Mouse (Mus musculus) neural tube, embryonic 11.5 days (tissue): ENCODE measurements at regions not wholly inside any gene's neighbourhood (a gene's known extent, or its start where the extent isn't known, plus 50 kb on each side); places are given as distances from the start of the nearest gene placed in this dataset.

Experiments
- ATAC-seq: fragments of 200-750 bp; cut with Nextera tagmentation; 2 replicates; pipeline ENCODE4 v1.8.0; 2017; ENCODE audit warnings: moderate number of reproducible peaks, mild to moderate bottlenecking, moderate TSS enrichment, moderate library complexity; ENCODE audit not compliant: insufficient read depth, low FRiP score, low TSS enrichment
- DNase-seq: peaks from one replicate; pipeline ENCODE4 v3.0.0-alpha.2; 2015; ENCODE audit warnings: low spot score
- H3K27ac ChIP-seq: fragments of 300-500 bp; sonication (generic); 2 replicates; pipeline ENCODE4 v1.5.1; 2014; ENCODE audit warnings: low read depth, mild to moderate bottlenecking, low read length
- H3K27me3 ChIP-seq: fragments of 300-500 bp; sonication (generic); 2 replicates; pipeline ENCODE4 v1.6.1; 2014; ENCODE audit warnings: mild to moderate bottlenecking, low read length, mixed read lengths; ENCODE audit not compliant: control insufficient read depth, insufficient read depth
- H3K36me3 ChIP-seq: fragments of 300-500 bp; sonication (generic); 2 replicates; pipeline ENCODE4 v1.6.1; 2014; ENCODE audit warnings: mild to moderate bottlenecking, low read length, moderate library complexity, mixed read lengths; ENCODE audit not compliant: control insufficient read depth, insufficient read depth
- H3K4me1 ChIP-seq: fragments of 300-500 bp; sonication (generic); 2 replicates; pipeline ENCODE4 v1.6.1; 2014; ENCODE audit warnings: low read length, mixed read lengths; ENCODE audit not compliant: control insufficient read depth, insufficient read depth
- H3K4me2 ChIP-seq: fragments of 300-500 bp; sonication (generic); 2 replicates; pipeline ENCODE4 v1.6.1; 2014; ENCODE audit warnings: low read depth, mild to moderate bottlenecking, moderate library complexity
- H3K4me3 ChIP-seq: fragments of 300-500 bp; sonication (generic); 2 replicates; pipeline ENCODE4 v1.5.1; 2014; ENCODE audit warnings: low read depth, low read length
- H3K9ac ChIP-seq: fragments of 300-500 bp; sonication (generic); 2 replicates; pipeline ENCODE4 v1.6.1; 2014; ENCODE audit warnings: mild to moderate bottlenecking, low read length
- H3K9me3 ChIP-seq: fragments of 300-500 bp; sonication (generic); 2 replicates; pipeline ENCODE4 v1.6.1; 2016; ENCODE audit warnings: low read length; ENCODE audit not compliant: control insufficient read depth
- WGBS: fragments of 180-500 bp; shearing (Covaris S2); extraction: QIAGEN DNeasy Blood & Tissue Kit; methylation state at CpG from one replicate; pipeline ENCODE4 v1.1.7; 2014; 5-methylcytosine and 5-hydroxymethylcytosine counted together

- Histone ChIP-seq H3K27ac (no peak overlapping the region), H3K27me3 (no peaks in the 10 kb centered on the region), H3K36me3 (no peaks in the 10 kb centered on the region), H3K4me1 (no peaks in the 10 kb centered on the region), H3K4me3 (no peak overlapping the region), H3K9ac (no peak overlapping the region), H3K4me2 (no peak overlapping the region), H3K9me3 (no peaks in the 10 kb centered on the region)
- no peak for ATAC-seq
- no peak for DNase-seq
- whole genome bisulfite sequencing = 95% methylated on average over 3 of the region's 3 CpGs
Observed at GRCm38 (mm10) chr15:13375590-13375989, 202.1 kb upstream of the Cdh6 start.

GRCm38 (mm10) chr15:13368799-13369198 is 195.3 kb upstream of the Cdh6 start:
- Histone ChIP-seq H3K4me1 (no peaks in the 10 kb centered on the region), H3K4me3 (no peak overlapping the region), H3K36me3 (no peaks in the 10 kb centered on the region), H3K4me2 (no peak overlapping the region), H3K27me3 (no peaks in the 10 kb centered on the region), H3K9ac (no peak overlapping the region), H3K27ac (no peak overlapping the region), H3K9me3 (no peaks in the 10 kb centered on the region)
- 80% methylated on average over 5 of the region's 5 CpGs for WGBS
- no peak for ATAC-seq
- DNase-seq = no peak

- ATAC-seq (no peak), DNase-seq (peak; percentile 12)
- Histone ChIP-seq H3K9me3 (no peaks in the 10 kb centered on the region), H3K36me3 (no peaks in the 10 kb centered on the region), H3K4me1 (no peaks in the 10 kb centered on the region), H3K4me2 (no peak overlapping the region), H3K27me3 (no peaks in the 10 kb centered on the region), H3K9ac (no peak overlapping the region), H3K4me3 (no peak overlapping the region), H3K27ac (no peak overlapping the region)
- WGBS = 65% methylated on average over 16 of the region's 16 CpGs
Observed at GRCm38 (mm10) chr15:13367291-13367954, 193.9 kb upstream of the Cdh6 start.

- Histone ChIP-seq H3K9ac (no peak overlapping the region), H3K36me3 (no peaks in the 10 kb centered on the region), H3K27me3 (no peaks in the 10 kb centered on the region), H3K4me2 (no peak overlapping the region), H3K27ac (no peak overlapping the region), H3K4me3 (no peak overlapping the region), H3K9me3 (no peaks in the 10 kb centered on the region), H3K4me1 (no peaks in the 10 kb centered on the region)
- no peak for ATAC-seq
- DNase-seq = no peak
- 62% methylated on average over 4 of the region's 4 CpGs for WGBS
Observed at GRCm38 (mm10) chr15:13366606-13367005, 193.1 kb upstream of the Cdh6 start.

GRCm38 (mm10) chr15:13360741-13361140 is 187.3 kb upstream of the Cdh6 start:
- ATAC-seq (no peak), DNase-seq (no peak)
- Histone ChIP-seq H3K4me3 (no peak overlapping the region), H3K4me1 (no peaks in the 10 kb centered on the region), H3K27ac (no peak overlapping the region), H3K9ac (no peak overlapping the region), H3K9me3 (no peaks in the 10 kb centered on the region), H3K36me3 (no peaks in the 10 kb centered on the region), H3K27me3 (no peaks in the 10 kb centered on the region), H3K4me2 (no peak overlapping the region)
- WGBS = 56% methylated on average over 2 of the region's 2 CpGs

GRCm38 (mm10) chr15:13359026-13359425 is 185.6 kb upstream of the Cdh6 start:
- no peak overlapping the region for H3K4me3 ChIP-seq
- no peak overlapping the region for H3K4me2 ChIP-seq
- H3K9ac ChIP-seq = no peak overlapping the region
- DNase-seq (no peak), ATAC-seq (no peak)
- WGBS = 12% methylated on average over 1 of the region's 1 CpGs
- no peak overlapping the region for H3K27ac ChIP-seq
- H3K9me3 ChIP-seq = no peaks in the 10 kb centered on the region
- H3K4me1 ChIP-seq = no peaks in the 10 kb centered on the region
- no peaks in the 10 kb centered on the region for H3K27me3 ChIP-seq
- H3K36me3 ChIP-seq = no peaks in the 10 kb centered on the region

GRCm38 (mm10) chr15:13350321-13350720 is 176.8 kb upstream of the Cdh6 start:
- WGBS = 80% methylated on average over 3 of the region's 3 CpGs
- Histone ChIP-seq H3K4me1 (no peaks in the 10 kb centered on the region), H3K27ac (no peak overlapping the region), H3K36me3 (no peaks in the 10 kb centered on the region), H3K9ac (no peak overlapping the region), H3K27me3 (no peaks in the 10 kb centered on the region), H3K4me3 (no peak overlapping the region), H3K9me3 (no peaks in the 10 kb centered on the region), H3K4me2 (no peak overlapping the region)
- ATAC-seq (no peak), DNase-seq (no peak)

- H3K9ac ChIP-seq = no peak overlapping the region
- ATAC-seq (no peak), DNase-seq (no peak)
- whole genome bisulfite sequencing = 87% methylated on average over 1 of the region's 1 CpGs
- no peaks in the 10 kb centered on the region for H3K36me3 ChIP-seq
- H3K27me3 ChIP-seq = no peaks in the 10 kb centered on the region
- H3K27ac ChIP-seq = no peak overlapping the region
- H3K4me1 ChIP-seq = no peaks in the 10 kb centered on the region
- H3K9me3 ChIP-seq = no peaks in the 10 kb centered on the region
- H3K4me2 ChIP-seq = no peak overlapping the region
- no peak overlapping the region for H3K4me3 ChIP-seq
Observed at GRCm38 (mm10) chr15:13336392-13336791, 162.9 kb upstream of the Cdh6 start.

- Histone ChIP-seq H3K27ac (no peak overlapping the region), H3K27me3 (no peaks in the 10 kb centered on the region), H3K9me3 (no peaks in the 10 kb centered on the region), H3K4me3 (no peak overlapping the region), H3K4me2 (no peak overlapping the region), H3K36me3 (no peaks in the 10 kb centered on the region), H3K4me1 (0 out of 2 replicates have a peak, but pooled peaks cover 2% of the 10 kb centered on the region), H3K9ac (no peak overlapping the region)
- DNase-seq (no peak), ATAC-seq (no peak)
- 74% methylated on average over 2 of the region's 2 CpGs for WGBS
Observed at GRCm38 (mm10) chr15:13324439-13324838, 151.0 kb upstream of the Cdh6 start.
